Mouse (Mus musculus): Measurements from ENCODE around the gene Brd2.

GRCm38 (mm10) chr17:34122188-34122984 is at the start of gene Brd2:
- TF ChIP-seq POLR2A (IDR thresholded peaks at IDR 0.05; ENCODE audit: extremely low read depth, insufficient read depth, low read length), result peak; percentile 59; the same call in 1 of the 2 replicates
- no peak for TF ChIP-seq CTCF (IDR thresholded peaks at IDR 0.05; ENCODE audit: extremely low read depth, insufficient read depth, low read length)
